Mouse (Mus musculus) cerebellum, postnatal 14 days (tissue): ENCODE measurements around the gene Insm1.
A peak's percentile ranks its signal among the peaks of the same experiment; 100 is the strongest.

ENCODE experiments used
- DNase-seq, 2 experiments: peaks; one replicate each; pipeline ENCODE4 v3.0.0; 2021; ENCODE audit warnings: mixed read lengths in 2 of 2

The Insm1 gene

DNA sequence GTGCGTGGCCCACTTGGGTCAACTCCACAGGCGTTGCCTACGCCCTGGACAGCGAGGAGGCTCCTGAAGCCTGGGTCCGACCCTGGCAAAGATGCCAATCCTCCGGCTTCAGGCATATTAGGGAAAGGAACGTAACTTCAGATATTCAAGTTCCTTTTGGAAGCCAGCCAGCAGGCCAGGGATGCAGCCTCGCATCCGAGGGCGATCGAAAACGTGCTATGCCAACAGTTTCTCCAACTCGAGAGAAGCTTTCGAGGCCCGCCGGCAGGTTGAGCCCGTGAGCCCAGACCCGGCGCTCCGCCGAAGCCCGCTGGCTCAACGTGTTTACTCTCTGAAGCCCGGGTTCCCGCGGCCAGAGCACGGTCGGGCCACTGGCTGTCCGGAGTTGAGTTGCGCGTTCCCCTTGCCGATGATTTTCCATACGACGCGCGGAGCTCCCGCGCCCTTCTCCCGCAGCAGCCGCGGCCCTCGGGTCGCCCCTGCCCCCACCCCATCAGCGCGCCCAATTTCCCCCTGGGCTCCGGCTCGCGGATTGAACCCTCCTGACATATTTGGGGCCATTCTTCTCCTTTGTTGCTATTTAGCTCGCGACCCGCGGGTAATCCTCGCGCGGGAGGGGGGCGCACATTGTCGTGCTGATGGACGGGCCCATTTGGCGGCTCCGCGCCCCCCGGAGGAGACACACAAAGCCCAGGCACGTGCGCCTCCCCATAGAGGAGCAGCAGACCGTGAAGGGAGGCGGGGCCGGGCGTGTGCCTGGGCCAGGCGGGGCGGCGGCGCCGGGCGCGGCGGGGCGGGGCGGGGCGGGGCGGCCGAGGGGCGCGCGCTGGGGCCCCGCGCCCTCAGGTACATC is at the start of gene Insm1:
Gene Insm1 (plus strand): TSS at position 846 of the 853 bp plus-strand sequence.
- peak; percentile 82 to 85 for DNase-seq

DNA sequence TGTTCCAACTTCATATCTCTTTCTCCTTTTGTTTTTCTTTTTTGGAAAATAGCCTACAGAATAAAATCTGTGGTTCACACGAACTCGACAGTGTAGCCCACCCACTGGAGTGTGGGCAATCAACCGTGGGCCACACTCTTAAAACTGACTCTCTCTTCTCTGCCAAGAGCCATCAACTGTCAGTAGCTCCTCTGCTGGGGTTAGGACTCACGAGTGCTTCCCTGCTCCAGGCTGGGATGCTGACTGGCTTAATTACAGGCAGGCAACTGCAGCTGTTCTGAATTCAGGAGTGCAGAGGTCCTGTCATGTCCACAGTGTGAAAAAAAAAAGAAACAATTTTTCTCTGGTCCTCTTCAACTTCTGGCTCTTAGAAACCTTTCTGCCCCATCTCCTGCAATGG is 49.6 kb upstream of the Insm1 start:
- DNase-seq, result no peak

DNA sequence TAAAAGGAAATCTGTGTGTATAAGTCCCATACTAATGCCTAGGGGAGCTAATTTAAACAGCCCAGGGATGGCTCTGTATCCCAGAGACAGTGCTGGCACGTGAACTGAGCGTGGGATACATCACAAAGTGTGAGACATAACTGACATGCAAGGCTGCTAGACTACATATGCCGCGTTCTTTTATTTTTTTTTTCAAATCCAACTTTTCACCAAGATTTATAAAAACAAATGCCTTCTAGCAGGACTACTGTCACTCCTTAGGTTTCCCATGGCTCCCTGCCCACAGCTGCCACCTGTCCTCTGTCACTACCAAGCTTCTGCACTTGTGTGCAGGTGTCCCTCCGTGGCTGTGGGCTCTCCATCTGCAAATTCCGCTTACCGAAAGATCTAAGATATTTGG is 47.5 kb upstream of the Insm1 start:
- peak; percentile 33 to 40 for DNase-seq

DNA sequence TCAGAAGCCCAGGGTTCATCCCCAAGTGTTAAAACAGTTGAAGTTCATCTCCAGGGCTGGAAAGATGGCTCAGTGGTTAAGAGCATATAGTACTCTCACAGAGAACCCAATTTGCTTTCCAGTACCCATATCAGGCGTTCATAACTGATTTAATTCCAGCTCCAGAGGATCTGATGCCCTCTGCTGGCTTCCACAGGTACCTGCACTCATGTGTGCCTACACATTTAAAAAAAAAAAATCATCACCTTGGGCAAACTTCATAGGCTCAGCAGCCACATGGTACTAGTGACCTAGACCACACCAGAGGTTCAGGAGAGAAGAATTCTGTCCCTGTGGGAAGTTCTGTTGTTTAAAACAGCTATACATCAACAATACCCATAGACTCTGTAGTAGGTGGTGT is 43.0 kb upstream of the Insm1 start:
- DNase-seq, result no peak

DNA sequence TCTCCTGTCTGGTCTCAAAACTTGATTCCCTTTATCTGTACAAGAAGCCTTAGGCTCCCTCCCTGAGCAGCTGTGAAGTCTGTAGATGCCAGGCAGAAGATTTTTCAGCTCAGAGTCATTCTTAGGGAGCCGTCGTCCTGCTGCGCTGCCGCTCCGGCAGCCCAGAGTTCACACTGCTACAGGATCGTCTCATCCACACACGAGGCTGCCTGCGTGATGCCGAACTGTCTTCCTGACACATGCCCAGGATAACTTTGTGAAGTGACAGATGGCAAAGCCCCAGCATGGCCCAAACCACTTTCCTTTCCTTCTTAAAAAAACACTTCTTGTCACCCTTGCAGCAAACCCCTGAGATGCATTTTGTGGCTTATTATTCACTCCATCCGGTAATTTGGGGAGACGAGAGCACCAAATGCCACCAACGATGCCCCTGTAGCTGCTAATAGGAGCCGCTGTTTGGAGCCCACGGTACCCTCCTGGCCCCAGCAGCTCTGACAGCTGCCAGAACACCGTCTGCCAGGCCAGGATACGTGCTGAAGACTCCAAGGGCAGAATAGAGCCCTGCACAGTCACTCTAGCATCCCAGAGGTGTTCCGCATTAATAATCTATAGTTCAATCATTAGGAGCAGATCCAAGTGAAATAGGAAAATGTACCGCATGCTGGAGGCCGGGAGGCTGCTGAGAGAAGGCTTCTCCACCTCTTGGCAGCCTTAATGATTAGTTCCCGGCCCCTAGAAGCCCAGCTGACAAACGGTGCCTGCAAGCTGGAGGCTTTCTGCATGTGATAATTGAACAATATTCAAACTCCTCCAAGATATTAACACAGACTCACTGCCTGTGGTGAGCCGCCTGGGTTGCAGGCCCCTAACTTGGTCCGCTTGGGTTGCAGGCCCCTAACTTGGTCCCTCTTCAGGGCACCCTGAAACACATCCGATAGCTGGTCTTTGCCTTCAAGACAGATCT is 37.6 kb upstream of the Insm1 start:
- DNase-seq, result peak; percentile 37 to 49

DNA sequence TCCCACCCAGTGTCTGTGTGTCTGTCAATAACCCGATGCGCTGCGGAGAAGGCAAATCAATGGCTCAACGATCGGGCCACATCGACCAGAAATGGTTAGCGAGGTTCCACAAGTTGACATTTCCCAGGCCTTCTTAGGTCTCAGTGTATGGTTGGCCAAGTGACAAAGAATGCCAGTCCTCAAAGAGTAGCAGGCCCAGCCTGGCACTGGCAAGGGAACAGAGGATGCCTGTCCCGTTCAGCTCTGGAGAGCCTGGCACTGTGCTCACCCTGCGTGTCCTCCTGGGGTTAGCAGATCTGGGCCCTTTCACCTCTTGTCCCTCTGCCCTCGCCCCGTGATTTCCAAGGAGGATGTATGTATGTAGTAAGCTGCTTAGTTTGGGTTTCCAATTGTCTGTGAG is 25.6 kb upstream of the Insm1 start:
- no peak for DNase-seq

DNA sequence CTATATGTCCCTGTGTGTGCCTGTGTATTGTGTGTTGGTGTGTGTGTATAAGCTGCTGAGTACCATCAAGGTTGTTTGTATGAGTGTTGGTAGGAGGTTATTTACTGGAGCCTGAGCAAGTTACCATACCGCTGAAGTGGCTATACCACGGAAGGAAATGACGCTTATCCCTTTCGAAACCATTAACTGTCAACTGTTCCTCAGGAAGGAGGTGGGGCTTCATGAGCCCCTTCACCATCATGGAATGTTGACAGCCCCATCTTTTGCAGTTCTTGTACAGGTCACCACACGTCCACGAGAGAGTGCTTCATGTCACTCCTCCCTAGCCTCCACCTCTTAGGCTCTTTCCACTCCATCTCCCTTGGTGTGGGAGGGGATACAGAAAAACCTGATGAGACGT is 23.8 kb upstream of the Insm1 start:
- no peak for DNase-seq

DNA sequence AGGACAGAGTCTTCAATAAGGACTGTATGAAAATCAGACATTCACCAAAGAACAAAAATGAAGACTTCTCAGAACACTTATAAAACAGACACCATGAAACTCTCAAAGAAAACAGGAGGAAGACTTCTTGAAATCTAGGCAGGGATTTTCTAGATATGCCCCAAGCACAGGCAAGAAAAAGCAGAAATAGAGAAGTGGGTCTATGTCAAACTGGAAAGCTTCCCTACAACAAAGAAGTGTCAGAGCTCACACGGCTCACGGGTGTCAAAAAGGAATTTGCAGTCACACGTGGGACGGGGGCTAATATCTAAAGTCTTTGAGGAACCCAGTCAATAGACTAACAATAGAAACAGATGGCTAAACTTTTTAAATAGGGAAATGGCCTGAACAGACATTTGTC is 10.8 kb upstream of the Insm1 start:
- no peak for DNase-seq

DNA sequence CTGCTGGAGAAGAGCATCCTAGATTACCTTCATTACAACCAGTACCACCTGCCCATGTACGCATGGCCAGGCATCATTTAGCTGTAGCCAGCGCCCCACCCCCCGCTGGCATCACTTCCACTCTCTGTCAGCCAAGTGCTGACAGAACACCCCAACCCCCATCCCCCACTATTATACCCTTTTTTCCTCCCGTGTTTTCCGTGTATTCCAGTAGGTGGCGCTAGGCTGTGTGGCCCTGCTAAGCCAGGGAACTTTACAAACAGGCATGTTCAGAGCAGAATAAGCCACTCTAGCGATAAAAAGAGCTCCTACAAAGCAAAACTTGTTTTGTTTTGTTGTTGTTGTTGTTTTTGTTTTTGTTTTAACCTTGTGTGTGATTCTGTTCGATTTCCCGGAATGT is 7.0 kb upstream of the Insm1 start:
- DNase-seq, result peak; percentile 73 to 88

DNA sequence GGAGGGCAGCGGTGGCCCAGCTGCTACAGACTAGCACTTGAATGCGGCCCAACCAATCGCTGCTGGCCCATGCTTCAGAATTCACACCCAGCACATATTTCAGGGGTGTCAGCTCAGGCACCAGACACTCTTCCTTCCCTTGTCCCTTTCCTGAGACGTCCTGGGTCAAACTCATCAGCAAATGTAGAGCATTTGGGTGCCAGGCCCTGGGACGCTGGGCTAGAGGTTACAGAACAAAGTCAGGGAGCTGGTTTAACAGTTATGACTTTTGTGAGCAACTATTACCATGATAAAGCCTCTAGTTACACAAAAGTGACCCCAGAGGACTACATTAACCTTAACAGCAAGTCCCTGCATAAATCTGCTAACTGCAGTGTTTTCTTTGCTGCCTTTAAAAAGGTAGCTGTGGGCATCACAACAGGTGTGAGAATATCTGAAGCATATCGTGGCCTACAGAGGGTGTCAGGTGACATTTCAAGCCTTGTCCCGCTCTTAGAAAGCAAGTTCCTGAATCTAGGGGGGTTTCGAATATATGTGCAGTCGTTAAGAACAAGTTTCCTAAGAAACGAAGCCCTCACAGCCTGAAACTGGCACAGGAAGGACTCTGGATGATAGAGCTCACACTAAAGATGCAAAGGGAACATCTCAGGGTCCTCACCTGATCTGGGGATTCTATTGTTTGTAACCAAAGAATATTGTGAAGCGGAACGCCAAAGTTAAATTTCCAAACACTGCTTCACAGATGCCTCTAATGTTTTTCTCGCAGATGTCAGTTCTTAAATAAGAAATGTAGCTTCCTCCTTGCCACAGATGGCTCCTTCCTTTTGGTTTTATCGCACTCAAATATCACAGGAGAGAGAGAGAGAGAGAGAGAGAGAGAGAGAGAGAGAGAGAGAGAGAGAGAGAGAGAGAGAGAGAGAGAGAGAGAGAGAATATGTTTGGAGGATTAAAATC is 5.3 kb upstream of the Insm1 start:
- no peak for DNase-seq

DNA sequence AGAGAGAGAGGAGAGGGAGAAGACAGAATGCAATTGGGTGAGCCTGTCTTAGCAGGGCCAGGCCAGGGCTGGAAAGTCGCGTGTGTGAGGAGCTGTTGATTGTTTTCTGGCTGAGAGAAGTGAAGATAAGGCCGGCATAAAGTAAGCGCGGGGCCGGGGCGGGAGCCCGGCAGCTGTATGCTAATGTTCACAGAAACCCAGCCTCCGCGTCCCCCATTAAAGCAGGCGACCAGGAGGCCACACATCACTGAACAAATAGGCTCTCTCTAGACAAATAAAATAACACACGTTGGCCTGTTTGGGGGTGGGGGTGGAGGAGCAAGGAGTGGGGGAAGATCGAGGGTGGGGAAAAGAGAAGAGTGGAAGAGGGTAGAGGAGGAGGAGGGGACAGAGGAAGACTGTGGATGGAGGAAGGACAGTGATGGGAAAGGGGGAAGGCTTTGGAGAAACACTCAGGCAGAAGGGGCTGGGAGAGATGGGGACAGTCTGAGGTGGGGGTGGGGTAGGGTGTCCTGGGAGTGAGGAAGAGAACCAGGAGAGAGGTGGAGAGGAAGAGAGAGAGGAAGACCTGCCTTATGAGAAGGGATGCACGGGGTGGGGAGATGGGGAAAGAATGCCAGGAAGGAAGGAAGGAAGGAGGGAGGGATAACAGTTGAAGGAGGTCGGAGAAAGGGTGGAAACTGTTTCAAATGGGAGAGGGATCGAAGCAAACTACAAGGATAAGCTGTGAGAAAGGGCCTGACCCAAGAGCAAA is 4.3 kb upstream of the Insm1 start:
- DNase-seq, result no peak

DNA sequence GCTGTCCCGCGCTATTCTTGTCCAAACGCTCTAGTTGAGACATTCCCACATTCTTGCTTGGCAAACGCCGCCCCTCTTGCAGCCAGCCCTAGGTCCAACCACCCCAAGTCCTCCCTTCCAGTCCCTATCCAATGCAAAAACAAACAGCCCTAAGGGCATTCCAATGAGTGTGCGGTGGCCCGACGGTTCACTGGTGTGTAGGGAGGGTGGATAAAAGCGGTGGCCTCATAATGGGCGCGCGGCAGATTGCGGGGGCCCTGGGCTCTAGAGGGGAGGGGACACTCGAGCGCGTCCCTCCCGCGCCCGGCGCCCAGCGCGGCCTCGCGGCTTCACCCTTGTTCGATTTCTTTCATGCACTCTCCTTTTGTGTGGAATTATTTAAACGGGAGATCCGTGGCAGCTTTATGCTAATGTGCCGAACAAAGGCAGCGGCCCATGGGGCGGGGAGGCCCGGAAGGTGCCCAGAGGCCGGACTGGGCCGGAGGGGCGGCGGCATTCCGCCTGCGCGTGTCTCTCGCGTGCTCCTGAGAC is 3.5 kb upstream of the Insm1 start:
- peak; percentile 38 to 47 for DNase-seq

DNA sequence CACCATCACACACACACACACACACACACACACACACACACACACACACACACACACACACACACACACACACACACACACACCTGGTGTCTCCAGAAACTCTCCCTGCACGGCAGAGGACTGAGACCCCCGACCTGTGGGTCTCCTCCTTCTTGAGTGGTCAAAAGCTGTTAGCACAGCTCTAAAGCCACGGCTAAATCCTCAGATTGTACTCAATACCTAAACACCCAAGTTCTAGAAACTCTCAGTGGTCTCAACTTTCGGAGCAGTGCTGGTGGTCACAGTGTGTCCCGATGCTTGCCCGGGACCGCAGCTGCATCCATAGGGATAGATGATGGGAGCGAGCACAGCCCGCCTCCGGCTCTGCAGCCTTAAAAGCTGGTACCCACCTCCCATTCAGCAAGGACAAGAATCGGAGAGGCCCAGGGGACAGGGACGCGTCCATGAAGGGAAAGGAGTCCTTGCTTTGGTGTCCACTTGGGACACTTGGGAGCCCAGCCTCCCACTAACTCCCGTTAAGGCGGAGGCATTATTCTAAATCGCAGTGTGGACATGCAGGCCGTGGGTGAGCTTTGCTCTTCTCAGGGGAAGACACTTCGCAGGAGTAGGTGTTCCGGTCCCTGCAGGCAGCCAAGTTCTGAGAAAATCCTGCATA is 2.7 kb upstream of the Insm1 start:
- DNase-seq, result peak; percentile 26 to 32

DNA sequence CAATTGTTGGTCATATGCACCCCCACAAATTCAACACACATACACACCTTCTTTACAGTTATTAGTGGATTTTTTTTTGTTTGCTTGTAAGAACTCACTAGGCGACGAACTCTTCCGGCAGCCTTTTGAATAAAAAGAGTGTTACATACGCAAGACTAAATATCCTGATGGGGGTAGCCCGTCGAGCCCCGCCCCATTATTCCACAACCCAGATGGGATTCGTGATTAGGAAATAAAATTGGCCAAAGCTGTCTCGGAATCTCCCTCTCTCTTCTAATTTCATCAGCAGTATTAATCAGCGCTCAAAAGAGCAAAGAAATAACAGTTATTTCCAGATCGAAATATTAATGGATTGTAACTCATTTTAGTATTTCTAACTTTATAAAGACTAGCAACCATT is 1.9 kb upstream of the Insm1 start:
- DNase-seq, result no peak

DNA sequence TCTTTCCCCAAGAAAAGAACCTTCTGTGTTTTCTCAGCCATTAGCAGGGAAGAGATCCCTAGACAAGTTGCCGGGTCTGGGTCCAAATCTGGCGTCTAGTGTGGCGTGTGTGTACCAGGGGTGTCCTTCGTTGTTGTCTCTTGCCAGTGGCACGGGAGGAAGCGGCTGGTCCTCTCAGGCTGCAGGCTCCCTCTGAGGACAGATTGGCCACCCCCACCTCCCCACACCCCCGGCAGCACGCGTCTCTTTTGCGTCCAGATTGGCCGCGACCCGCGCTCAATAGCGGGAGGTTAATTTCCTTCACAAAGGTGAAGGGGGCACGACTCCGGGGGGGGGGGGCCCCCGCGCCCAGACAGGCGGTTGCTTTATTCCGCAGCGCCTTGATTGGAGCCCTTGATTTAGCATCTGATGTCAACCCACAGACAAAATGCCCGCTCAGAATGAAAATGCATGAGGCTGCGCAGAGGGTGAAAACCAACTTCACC is 1.1 kb upstream of the Insm1 start:
- DNase-seq, result peak; percentile 71 to 74

DNA sequence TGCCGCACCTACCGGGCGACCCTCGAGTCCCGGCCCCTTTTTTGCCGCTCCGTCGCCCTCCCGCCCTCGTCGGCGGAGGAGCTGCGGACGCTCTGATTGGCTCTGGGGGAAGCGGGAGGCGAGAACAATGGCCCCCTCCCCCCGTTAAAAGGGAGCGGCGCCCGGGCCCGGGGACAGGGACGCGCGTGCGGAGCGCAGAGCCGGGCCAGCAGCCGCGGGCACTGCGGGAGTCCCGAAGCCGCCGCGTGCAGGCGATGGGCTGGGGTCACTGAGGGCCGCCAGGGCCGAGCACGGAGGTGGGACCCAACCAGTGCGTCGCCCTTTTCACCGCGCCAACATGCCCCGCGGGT is 183 bp downstream of the Insm1 start:
- DNase-seq, result peak; percentile 92

DNA sequence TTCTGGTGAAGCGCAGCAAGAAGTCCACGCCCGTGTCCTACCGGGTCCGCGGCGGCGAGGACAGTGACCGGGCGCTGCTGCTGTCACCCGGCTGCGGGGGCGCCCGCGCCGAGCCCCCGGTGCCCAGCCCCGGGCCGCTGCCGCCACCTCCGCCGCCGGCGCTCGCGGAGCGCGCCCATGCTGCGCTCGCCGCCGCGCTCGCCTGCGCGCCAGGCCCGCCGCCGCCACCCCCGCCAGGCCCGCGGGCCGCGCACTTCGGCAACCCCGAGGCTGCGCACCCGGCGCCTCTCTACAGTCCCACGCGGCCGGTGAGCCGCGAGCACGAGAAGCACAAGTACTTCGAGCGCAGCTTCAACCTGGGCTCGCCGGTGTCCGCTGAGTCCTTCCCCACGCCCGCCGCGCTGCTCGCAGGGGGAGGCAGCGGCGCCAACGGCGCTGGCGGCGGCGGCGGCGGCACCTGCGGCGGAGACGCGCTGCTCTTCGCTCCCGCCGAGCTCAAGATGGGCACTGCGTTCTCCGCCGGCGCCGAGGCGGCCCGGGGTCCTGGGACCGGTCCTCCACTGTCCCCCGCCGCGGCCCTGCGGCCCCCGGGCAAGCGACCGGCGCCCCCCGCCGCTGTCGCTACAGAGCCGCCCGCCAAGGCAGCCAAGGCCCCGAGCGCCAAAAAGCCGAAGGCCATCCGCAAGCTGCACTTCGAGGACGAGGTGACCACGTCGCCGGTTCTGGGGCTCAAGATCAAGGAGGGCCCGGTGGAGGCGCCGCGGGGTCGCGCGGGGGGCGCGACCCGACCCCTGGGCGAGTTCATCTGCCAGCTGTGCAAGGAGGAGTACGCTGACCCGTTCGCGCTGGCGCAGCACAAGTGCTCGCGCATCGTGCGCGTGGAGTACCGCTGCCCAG is 806 bp downstream of the Insm1 start:
- peak; percentile 44 to 71 for DNase-seq

DNA sequence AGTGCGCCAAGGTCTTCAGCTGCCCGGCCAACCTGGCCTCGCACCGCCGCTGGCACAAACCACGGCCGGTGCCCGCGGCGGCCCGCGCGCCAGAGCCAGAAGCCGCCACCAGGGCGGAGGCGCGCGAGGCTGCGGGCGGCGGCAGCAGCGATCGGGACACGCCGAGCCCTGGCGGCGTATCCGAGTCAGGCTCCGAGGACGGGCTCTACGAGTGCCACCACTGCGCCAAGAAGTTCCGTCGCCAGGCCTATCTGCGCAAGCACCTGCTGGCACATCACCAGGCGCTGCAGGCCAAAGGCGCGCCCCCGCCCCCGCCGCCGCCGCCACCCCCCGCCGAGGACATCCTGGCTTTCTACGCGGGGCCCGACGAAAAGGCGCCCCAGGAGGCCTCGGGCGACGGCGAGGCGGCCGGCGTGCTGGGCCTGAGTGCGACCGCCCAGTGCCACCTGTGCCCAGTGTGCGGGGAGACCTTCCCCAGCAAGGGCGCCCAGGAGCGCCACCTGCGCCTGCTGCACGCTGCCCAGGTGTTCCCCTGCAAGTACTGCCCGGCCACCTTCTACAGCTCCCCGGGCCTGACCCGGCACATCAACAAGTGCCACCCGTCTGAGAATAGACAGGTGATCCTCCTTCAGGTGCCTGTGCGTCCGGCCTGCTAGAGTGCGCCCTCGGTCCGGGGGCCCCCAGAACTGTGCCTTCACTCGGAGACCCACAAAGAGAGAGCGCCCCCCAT is 1.6 kb downstream of the Insm1 start:
- DNase-seq, result peak in 1 of 2 experiments; percentile 76

DNA sequence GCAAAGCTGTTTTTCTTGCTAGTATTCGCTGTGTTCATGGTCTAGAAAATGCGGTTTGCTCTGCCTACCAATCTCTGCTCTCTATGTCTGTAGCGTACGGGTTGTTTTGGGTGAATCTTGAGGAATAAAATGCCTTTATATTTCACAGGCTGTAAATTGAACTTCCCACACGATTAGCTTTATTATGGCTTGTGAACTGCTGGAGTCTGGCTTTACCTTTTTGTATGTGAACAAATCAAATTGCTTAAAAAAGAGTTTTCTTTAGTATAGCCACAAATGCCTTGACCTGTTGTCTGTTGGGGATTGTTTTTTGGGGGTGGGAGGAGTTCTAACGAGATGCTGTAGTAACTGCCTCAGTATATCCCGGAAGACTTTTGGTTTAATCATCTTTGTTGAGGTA is 2.4 kb downstream of the Insm1 start:
- DNase-seq, result no peak
